Mouse (Mus musculus) kidney, embryonic 16.5 days (tissue): ENCODE data around the gene Ube2v1. TPM values are rescaled to one million over a fixed set of nuclear protein-coding genes. Genes with fewer than 3 reads are reported as not detected.

Experiments used
- ATAC-seq: fragments of 200-750 bp; cut with Nextera tagmentation; 2 replicates; pipeline ENCODE4 v1.8.0; 2017; ENCODE audit warnings: moderate TSS enrichment; ENCODE audit not compliant: low FRiP score, low TSS enrichment
- H3K27ac ChIP-seq: fragments of 300-500 bp; sonication (generic); 2 replicates; pipeline ENCODE4 v1.5.1; 2014; ENCODE audit warnings: low read length
- H3K27me3 ChIP-seq: fragments of 300-500 bp; sonication (generic); 2 replicates; pipeline ENCODE4 v1.6.1; 2014; ENCODE audit warnings: low read length, control low read depth, mixed read lengths; ENCODE audit not compliant: insufficient read depth
- H3K36me3 ChIP-seq: fragments of 300-500 bp; sonication (generic); 2 replicates; pipeline ENCODE4 v1.6.1; 2014; ENCODE audit warnings: low read length, control low read depth, mixed read lengths; ENCODE audit not compliant: insufficient read depth
- H3K4me1 ChIP-seq: fragments of 300-500 bp; sonication (generic); 2 replicates; pipeline ENCODE4 v1.6.1; 2014; ENCODE audit warnings: low read length, control low read depth, mixed read lengths; ENCODE audit not compliant: insufficient read depth
- H3K4me2 ChIP-seq: fragments of 300-500 bp; sonication (generic); replicated peaks from 2 replicates; pipeline ENCODE4 v1.6.1; 2014; ENCODE audit warnings: low read depth, low read length
- H3K4me3 ChIP-seq: fragments of 300-500 bp; sonication (generic); 2 replicates; pipeline ENCODE4 v1.5.1; 2014; ENCODE audit warnings: mild to moderate bottlenecking, low read length
- H3K9ac ChIP-seq: fragments of 300-500 bp; sonication (generic); replicated peaks from 2 replicates; pipeline ENCODE4 v1.6.1; 2014; ENCODE audit warnings: low read length
- H3K9me3 ChIP-seq: fragments of 300-500 bp; sonication (generic); 2 replicates; pipeline ENCODE4 v1.6.1; 2016; ENCODE audit warnings: low read length, control low read depth
- WGBS: fragments of 180-500 bp; shearing (Covaris S2); extraction: QIAGEN DNeasy Blood & Tissue Kit; methylation state at CpG from one replicate; pipeline ENCODE4 v1.1.7; 2014; 5-methylcytosine and 5-hydroxymethylcytosine counted together
- polyA plus RNA-seq: library from polyadenylated mRNA; unstranded; fragments of >200 nt; fragmentation: Nextera tagmentation; extraction: Ambion mirVana; gene quantifications from 2 replicates; pipeline ENCODE4 v1.2.1, GENCODE M21; 2015

Gene Ube2v1
- polyA plus RNA-seq, 1 experiment from 2014 or later: 319 TPM

GRCm38 (mm10) chr2:167570815-167571214 lies 61.1 kb downstream of the Ube2v1 start:
- no peak for ATAC-seq
- Histone ChIP-seq H3K4me2 (no peak overlapping the region), H3K27ac (no peak overlapping the region), H3K9me3 (no peaks in the 10 kb centered on the region), H3K4me1 (peaks cover 14% of the 10 kb centered on the region), H3K36me3 (no peaks in the 10 kb centered on the region), H3K4me3 (no peak overlapping the region), H3K9ac (no peak overlapping the region), H3K27me3 (no peaks in the 10 kb centered on the region)
- WGBS: 86% methylated on average over 6 of the region's 6 CpGs

GRCm38 (mm10) chr2:167569934-167570651 lies 61.8 kb downstream of the Ube2v1 start:
- 55% methylated on average over 13 of the region's 13 CpGs for WGBS
- peaks cover 20% of the 10 kb centered on the region for H3K4me1 ChIP-seq
- peak overlapping the region; percentile 61 for H3K27ac ChIP-seq
- H3K9ac ChIP-seq: 0 out of 2 replicates have a peak overlapping the region, but pooled peaks have one; percentile 2
- H3K4me3 ChIP-seq: no peak overlapping the region
- no peaks in the 10 kb centered on the region for H3K36me3 ChIP-seq
- H3K9me3 ChIP-seq: no peaks in the 10 kb centered on the region
- ATAC-seq: peak; percentile 14; the same call in 1 of the 2 replicates
- H3K4me2 ChIP-seq: no peak overlapping the region
- H3K27me3 ChIP-seq: no peaks in the 10 kb centered on the region

DNA sequence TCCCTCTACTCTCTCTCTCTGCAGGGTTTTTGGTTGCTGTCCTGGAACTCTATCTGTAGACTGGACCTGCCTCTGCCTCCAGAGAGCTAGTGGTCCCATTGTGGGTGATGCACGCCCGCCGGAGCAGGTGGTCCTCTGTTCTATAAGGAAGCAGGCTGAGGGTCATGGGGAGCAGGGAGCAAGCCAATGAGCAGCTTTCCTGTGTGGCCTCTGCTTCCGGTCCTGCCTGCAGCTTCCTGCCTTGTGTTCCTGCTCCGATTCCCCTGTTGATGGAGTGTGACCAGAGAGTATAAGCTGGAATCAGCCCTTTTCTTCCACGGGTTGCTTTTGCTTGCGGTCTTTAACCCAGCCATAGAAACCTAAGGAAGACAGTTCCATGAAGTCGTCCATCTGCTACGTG lies 63.8 kb downstream of the Ube2v1 start:
- no peak overlapping the region for H3K9ac ChIP-seq
- no peak overlapping the region for H3K4me3 ChIP-seq
- no peaks in the 10 kb centered on the region for H3K36me3 ChIP-seq
- peaks cover 35% of the 10 kb centered on the region for H3K4me1 ChIP-seq
- no peak for ATAC-seq
- no peak overlapping the region for H3K4me2 ChIP-seq
- no peaks in the 10 kb centered on the region for H3K27me3 ChIP-seq
- 57% methylated on average over 9 of the region's 9 CpGs for WGBS
- no peaks in the 10 kb centered on the region for H3K9me3 ChIP-seq
- peak overlapping the region; percentile 4; the same call in 1 of the 2 replicates for H3K27ac ChIP-seq

DNA sequence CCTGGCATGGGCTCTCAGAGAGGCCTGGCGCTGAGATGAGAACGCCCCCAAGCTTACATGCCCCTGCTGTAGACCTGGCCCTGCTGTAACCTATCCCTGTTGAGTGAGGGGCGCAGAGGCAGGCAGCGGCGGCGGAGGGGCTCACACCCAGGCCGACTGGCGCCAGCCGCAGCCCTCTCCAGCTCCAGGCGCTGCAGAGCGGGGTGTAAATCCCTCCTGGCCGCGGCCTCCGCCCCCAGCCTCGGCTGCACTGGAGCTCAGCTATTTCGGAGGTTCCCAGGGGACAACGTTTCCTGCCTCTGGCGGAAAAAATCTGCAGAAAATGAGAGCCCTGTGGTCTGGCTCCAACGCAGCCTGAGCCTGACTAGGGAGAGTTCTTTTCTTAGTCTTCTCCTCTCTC lies 66.2 kb downstream of the Ube2v1 start:
- ATAC-seq: peak; percentile 62
- Histone ChIP-seq H3K27ac (peak overlapping the region; percentile 95), H3K4me1 (peaks cover 39% of the 10 kb centered on the region), H3K36me3 (no peaks in the 10 kb centered on the region), H3K4me2 (peak overlapping the region; percentile 34), H3K9me3 (no peaks in the 10 kb centered on the region), H3K4me3 (0 out of 2 replicates have a peak overlapping the region, but pooled peaks have one; percentile 2), H3K9ac (peak overlapping the region; percentile 47), H3K27me3 (no peaks in the 10 kb centered on the region)
- WGBS: 6% methylated on average over 19 of the region's 19 CpGs

DNA sequence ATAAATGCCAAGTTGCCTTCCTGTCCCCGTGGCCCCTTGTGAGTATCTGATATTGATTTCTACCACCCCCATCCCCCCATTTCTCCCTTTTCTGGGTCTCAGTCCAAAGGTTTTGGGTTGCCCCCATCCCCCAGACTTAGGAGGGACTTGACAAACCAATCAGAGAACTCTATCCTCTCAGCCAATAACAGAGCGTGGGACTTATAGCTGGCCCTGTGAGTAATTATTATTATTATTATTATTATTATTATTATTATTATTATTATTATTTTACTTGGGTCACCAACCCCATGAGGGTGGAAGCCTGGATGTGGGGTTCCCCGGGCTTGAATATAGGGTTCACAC lies 66.6 kb downstream of the Ube2v1 start:
- Histone ChIP-seq H3K27me3 (peaks cover 1% of the 10 kb centered on the region; the same call in 1 of the 2 replicates), H3K36me3 (no peaks in the 10 kb centered on the region), H3K4me3 (no peak overlapping the region), H3K27ac (peak overlapping the region; percentile 95), H3K4me2 (peak overlapping the region; percentile 34), H3K9me3 (no peaks in the 10 kb centered on the region), H3K4me1 (peaks cover 39% of the 10 kb centered on the region), H3K9ac (peak overlapping the region; percentile 47; the same call in 1 of the 2 replicates)
- WGBS: 51% methylated on average over 3 of the region's 3 CpGs
- ATAC-seq: peak; percentile 18; the same call in 1 of the 2 replicates

- no peak; the same call in 1 of the 2 replicates for ATAC-seq
- Histone ChIP-seq H3K36me3 (no peaks in the 10 kb centered on the region), H3K4me3 (no peak overlapping the region), H3K27ac (peak overlapping the region; percentile 95), H3K27me3 (peaks cover 4% of the 10 kb centered on the region; the same call in 1 of the 2 replicates), H3K4me1 (peaks cover 40% of the 10 kb centered on the region), H3K9ac (no peak overlapping the region), H3K4me2 (no peak overlapping the region), H3K9me3 (no peaks in the 10 kb centered on the region)
- WGBS: 67% methylated on average over 13 of the region's 13 CpGs
These were observed 67.2 kb downstream of the Ube2v1 start for GRCm38 (mm10) chr2:167564551-167565311.

DNA sequence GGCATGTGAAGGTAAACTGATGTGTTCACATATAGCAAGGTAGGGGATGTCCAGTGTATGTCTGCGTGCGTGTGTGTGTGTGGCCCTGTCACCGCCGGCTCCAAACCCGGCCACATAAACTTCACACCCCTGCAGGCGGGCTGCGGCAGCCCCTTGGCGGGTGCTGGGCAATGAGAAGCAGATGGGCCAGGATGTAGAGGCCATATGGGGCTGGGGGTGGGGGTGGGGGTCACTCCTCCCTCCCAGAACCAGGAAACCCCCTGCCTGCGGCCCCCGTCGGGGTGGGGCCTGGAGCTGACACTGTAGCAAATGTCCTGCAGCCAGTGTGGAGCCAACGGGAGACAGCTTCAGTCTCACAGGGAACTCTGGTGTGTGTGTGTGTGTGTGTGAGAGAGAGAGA lies 68.2 kb downstream of the Ube2v1 start:
- Histone ChIP-seq H3K27me3 (peaks cover 4% of the 10 kb centered on the region; the same call in 1 of the 2 replicates), H3K36me3 (no peaks in the 10 kb centered on the region), H3K9me3 (no peaks in the 10 kb centered on the region), H3K4me2 (no peak overlapping the region), H3K4me3 (no peak overlapping the region), H3K9ac (no peak overlapping the region), H3K4me1 (peaks cover 46% of the 10 kb centered on the region), H3K27ac (no peak overlapping the region; the same call in 1 of the 2 replicates)
- 41% methylated on average over 9 of the region's 12 CpGs for WGBS
- peak; percentile 53 for ATAC-seq

DNA sequence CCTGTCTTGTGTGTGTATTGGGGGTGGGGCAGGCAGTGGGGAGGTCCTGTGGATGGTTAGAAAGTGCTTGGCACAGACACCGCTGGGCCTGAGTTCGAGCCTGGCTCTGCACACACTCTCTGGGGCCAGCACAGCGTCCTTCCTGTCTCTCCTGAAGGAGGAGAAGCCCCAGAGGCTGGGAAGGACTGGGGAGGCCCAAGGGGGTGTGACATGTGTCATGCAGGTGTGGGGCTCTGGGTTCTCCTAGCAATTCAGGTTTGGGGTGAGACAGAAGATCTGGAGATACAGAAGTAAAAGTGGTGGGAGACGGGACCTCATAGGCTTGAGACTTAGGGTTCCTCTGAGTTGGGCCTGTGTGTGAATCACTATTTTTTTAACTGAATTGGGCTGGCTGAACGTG lies 68.9 kb downstream of the Ube2v1 start:
- Histone ChIP-seq H3K4me1 (peaks cover 41% of the 10 kb centered on the region), H3K4me3 (no peak overlapping the region), H3K9me3 (no peaks in the 10 kb centered on the region), H3K36me3 (no peaks in the 10 kb centered on the region), H3K27ac (0 out of 2 replicates have a peak overlapping the region, but pooled peaks have one; percentile 34), H3K27me3 (peaks cover 4% of the 10 kb centered on the region; the same call in 1 of the 2 replicates), H3K4me2 (no peak overlapping the region), H3K9ac (no peak overlapping the region)
- no peak for ATAC-seq
- 63% methylated on average over 5 of the region's 5 CpGs for WGBS

- Histone ChIP-seq H3K27ac (peak overlapping the region; percentile 46), H3K9ac (no peak overlapping the region; the same call in 1 of the 2 replicates), H3K4me3 (no peak overlapping the region), H3K4me2 (no peak overlapping the region), H3K36me3 (no peaks in the 10 kb centered on the region), H3K4me1 (peaks cover 38% of the 10 kb centered on the region), H3K9me3 (no peaks in the 10 kb centered on the region), H3K27me3 (peaks cover 4% of the 10 kb centered on the region; the same call in 1 of the 2 replicates)
- 33% methylated on average over 8 of the region's 8 CpGs for WGBS
- ATAC-seq: no peak
These were observed 69.8 kb downstream of the Ube2v1 start for GRCm38 (mm10) chr2:167562101-167562500.
